Mouse (Mus musculus) forebrain, embryonic 14.5 days (tissue): Measurements from ENCODE around the gene Il4. TPM values are rescaled to one million over a fixed set of nuclear protein-coding genes. Genes with fewer than 3 reads are reported as not detected.

Experiments used
- ATAC-seq: fragments of 200-750 bp; cut with Nextera tagmentation; 2 replicates; pipeline ENCODE4 v1.8.0; 2017; ENCODE audit warnings: mild to moderate bottlenecking, moderate library complexity
- DNase-seq: peaks from one replicate; pipeline ENCODE4 v3.0.0-alpha.2; 2015; ENCODE audit warnings: low spot score
- H3K27ac ChIP-seq: fragments of 300-500 bp; sonication (generic); 2 replicates; pipeline ENCODE4 v1.5.1; 2014; ENCODE audit warnings: low read depth, mild to moderate bottlenecking, control low read depth, low read length, moderate library complexity
- H3K27me3 ChIP-seq: fragments of 300-500 bp; sonication (generic); replicated peaks from 2 replicates; pipeline ENCODE4 v1.6.1; 2014; ENCODE audit warnings: low read length, control low read depth, mixed read lengths; ENCODE audit not compliant: control insufficient read depth, insufficient read depth
- H3K36me3 ChIP-seq: fragments of 300-500 bp; sonication (generic); 2 replicates; pipeline ENCODE4 v1.6.1; 2014; ENCODE audit warnings: low read length, control low read depth; ENCODE audit not compliant: control insufficient read depth, insufficient read depth
- H3K4me1 ChIP-seq: fragments of 300-500 bp; sonication (generic); 2 replicates; pipeline ENCODE4 v1.6.1; 2014; ENCODE audit warnings: antibody characterized with exemption, low read length, control low read depth; ENCODE audit not compliant: control insufficient read depth, insufficient read depth
- H3K4me2 ChIP-seq: fragments of 300-500 bp; sonication (generic); 2 replicates; pipeline ENCODE4 v1.6.1; 2014; ENCODE audit warnings: mild to moderate bottlenecking, control low read depth, low read length
- H3K4me3 ChIP-seq: fragments of 300-500 bp; sonication (generic); 2 replicates; pipeline ENCODE4 v1.5.1; 2014; ENCODE audit warnings: low read depth, low read length, control low read depth
- H3K9ac ChIP-seq: fragments of 300-500 bp; sonication (generic); 2 replicates; pipeline ENCODE4 v1.6.1; 2014; ENCODE audit warnings: mild to moderate bottlenecking, low read length, control low read depth, moderate library complexity
- H3K9me3 ChIP-seq: fragments of 300-500 bp; sonication (generic); replicated peaks from 2 replicates; pipeline ENCODE4 v1.6.1; 2016; ENCODE audit warnings: low read length, control low read depth, mixed read lengths; ENCODE audit not compliant: control insufficient read depth
- WGBS: fragments of 180-500 bp; shearing (Covaris S2); extraction: QIAGEN DNeasy Blood & Tissue Kit; methylation state at CpG from one replicate; pipeline ENCODE4 v1.1.7; 2014; 5-methylcytosine and 5-hydroxymethylcytosine counted together
- polyA plus RNA-seq: library from polyadenylated mRNA; unstranded; fragments of >200 nt; fragmentation: Nextera tagmentation; extraction: Ambion mirVana; gene quantifications from 2 replicates; pipeline ENCODE4 v1.2.1, GENCODE M21; 2014

Gene Il4
- polyA plus RNA-seq, 1 experiment from 2014 or later: 5.9 TPM

GRCm38 (mm10) chr11:53590368-53590768 lies 28.1 kb downstream of the Il4 start:
- H3K9ac ChIP-seq: no peak overlapping the region
- H3K9me3 ChIP-seq: no peaks in the 10 kb centered on the region
- DNase-seq (peak; percentile 37), ATAC-seq (no peak)
- peaks cover 86% of the 10 kb centered on the region for H3K36me3 ChIP-seq
- 43% methylated on average over 15 of the region's 15 CpGs for WGBS
- H3K27ac ChIP-seq: no peak overlapping the region
- H3K4me1 ChIP-seq: no peaks in the 10 kb centered on the region
- H3K4me2 ChIP-seq: no peak overlapping the region
- no peak overlapping the region for H3K4me3 ChIP-seq
- no peaks in the 10 kb centered on the region for H3K27me3 ChIP-seq

- Histone ChIP-seq H3K27ac (no peak overlapping the region), H3K4me3 (no peak overlapping the region), H3K9ac (no peak overlapping the region), H3K4me2 (no peak overlapping the region), H3K9me3 (no peaks in the 10 kb centered on the region), H3K36me3 (peaks cover 87% of the 10 kb centered on the region), H3K4me1 (no peaks in the 10 kb centered on the region), H3K27me3 (no peaks in the 10 kb centered on the region)
- no peak for DNase-seq
- WGBS: 88% methylated on average over 8 of the region's 8 CpGs
- no peak for ATAC-seq
These were observed 30.2 kb downstream of the Il4 start for GRCm38 (mm10) chr11:53588279-53588678.

- no peak for ATAC-seq
- peaks cover 82% of the 10 kb centered on the region for H3K36me3 ChIP-seq
- no peak overlapping the region for H3K9ac ChIP-seq
These were observed 33.0 kb downstream of the Il4 start for GRCm38 (mm10) chr11:53585510-53585909.

GRCm38 (mm10) chr11:53584849-53585248 lies 33.6 kb downstream of the Il4 start:
- no peaks in the 10 kb centered on the region for H3K9me3 ChIP-seq
- H3K4me3 ChIP-seq: no peak overlapping the region
- 59% methylated on average over 3 of the region's 3 CpGs for WGBS
- H3K4me1 ChIP-seq: no peaks in the 10 kb centered on the region
- H3K27ac ChIP-seq: no peak overlapping the region
- ATAC-seq (no peak), DNase-seq (peak; percentile 61)
- no peak overlapping the region for H3K9ac ChIP-seq
- H3K4me2 ChIP-seq: no peak overlapping the region
- H3K36me3 ChIP-seq: peaks cover 88% of the 10 kb centered on the region
- H3K27me3 ChIP-seq: no peaks in the 10 kb centered on the region

More at GRCm38 (mm10) chr11:53585510-53585909, 33.0 kb downstream of the Il4 start:
- no peak overlapping the region for H3K4me2 ChIP-seq
- 98% methylated on average over 6 of the region's 6 CpGs for WGBS
- no peaks in the 10 kb centered on the region for H3K9me3 ChIP-seq
- no peaks in the 10 kb centered on the region for H3K4me1 ChIP-seq
- no peak for DNase-seq
- no peak overlapping the region for H3K27ac ChIP-seq
- H3K27me3 ChIP-seq: no peaks in the 10 kb centered on the region
- H3K4me3 ChIP-seq: no peak overlapping the region

GRCm38 (mm10) chr11:53583151-53583550 lies 35.3 kb downstream of the Il4 start:
- no peak overlapping the region for H3K4me2 ChIP-seq
- no peaks in the 10 kb centered on the region for H3K9me3 ChIP-seq
- 75% methylated on average over 10 of the region's 10 CpGs for WGBS
- DNase-seq (no peak), ATAC-seq (no peak)
- no peak overlapping the region for H3K9ac ChIP-seq
- peaks cover 84% of the 10 kb centered on the region for H3K36me3 ChIP-seq
- H3K4me1 ChIP-seq: no peaks in the 10 kb centered on the region
- no peak overlapping the region for H3K27ac ChIP-seq
- no peak overlapping the region for H3K4me3 ChIP-seq
- no peaks in the 10 kb centered on the region for H3K27me3 ChIP-seq

- ATAC-seq (no peak), DNase-seq (no peak)
- Histone ChIP-seq H3K4me1 (no peaks in the 10 kb centered on the region), H3K27ac (no peak overlapping the region), H3K9ac (no peak overlapping the region), H3K36me3 (peaks cover 70% of the 10 kb centered on the region), H3K4me2 (no peak overlapping the region), H3K27me3 (no peaks in the 10 kb centered on the region), H3K4me3 (no peak overlapping the region), H3K9me3 (no peaks in the 10 kb centered on the region)
- WGBS: 99% methylated on average over 3 of the region's 3 CpGs
These were observed 37.9 kb downstream of the Il4 start for GRCm38 (mm10) chr11:53580562-53580961.

GRCm38 (mm10) chr11:53567224-53568014 lies 51.0 kb downstream of the Il4 start, which contains the start of gene Kif3a:
Gene Kif3a, plus strand, starts transcription at chr11:53567379.
- H3K9ac ChIP-seq: peak within 1 kb of the TSS; percentile 92
- WGBS: under 1% methylated on average over 65 of the region's 69 CpGs
- ATAC-seq: peak; percentile 99
- DNase-seq: peak; percentile 98
- peak within 1 kb of the TSS; percentile 77 for H3K27ac ChIP-seq
- H3K36me3 ChIP-seq: peaks cover 13% of the 10 kb centered on the region
- H3K9me3 ChIP-seq: no peaks in the 10 kb centered on the region
- peak within 1 kb of the TSS; percentile 69 for H3K4me2 ChIP-seq
- peak within 1 kb of the TSS; percentile 91 for H3K4me3 ChIP-seq
- H3K27me3 ChIP-seq: no peaks in the 10 kb centered on the region
- H3K4me1 ChIP-seq: peaks cover 17% of the 10 kb centered on the region

GRCm38 (mm10) chr11:53566646-53567045 lies 51.8 kb downstream of the Il4 start:
- Histone ChIP-seq H3K9me3 (no peaks in the 10 kb centered on the region), H3K4me1 (peaks cover 17% of the 10 kb centered on the region), H3K27me3 (no peaks in the 10 kb centered on the region), H3K27ac (no peak overlapping the region), H3K4me2 (peak overlapping the region; percentile 69), H3K4me3 (peak overlapping the region; percentile 91), H3K9ac (peak overlapping the region; percentile 92), H3K36me3 (peaks cover 9% of the 10 kb centered on the region)
- no peak for DNase-seq
- 0 out of 2 replicates have a peak, but pooled peaks have one; percentile 10 for ATAC-seq
- 87% methylated on average over 4 of the region's 4 CpGs for WGBS

- no peaks in the 10 kb centered on the region for H3K27me3 ChIP-seq
- H3K4me1 ChIP-seq: peaks cover 2% of the 10 kb centered on the region; the same call in 1 of the 2 replicates
- DNase-seq (no peak), ATAC-seq (no peak)
- no peak overlapping the region for H3K4me2 ChIP-seq
- H3K9ac ChIP-seq: no peak overlapping the region
- no peak overlapping the region for H3K4me3 ChIP-seq
- H3K9me3 ChIP-seq: no peaks in the 10 kb centered on the region
- WGBS: 84% methylated on average over 2 of the region's 2 CpGs
- no peaks in the 10 kb centered on the region for H3K36me3 ChIP-seq
- H3K27ac ChIP-seq: no peak overlapping the region
These were observed 56.5 kb downstream of the Il4 start for GRCm38 (mm10) chr11:53561986-53562385.
